Mouse (Mus musculus) ES-Bruce4 (cell line): ENCODE results near the gene Ccdc40.

ENCODE experiments used
- CTCF ChIP-seq: IDR thresholded peaks from one replicate; pipeline ENCODE4 v1.8.1; 2011; ENCODE audit warnings: low read depth, low read length
- EP300 ChIP-seq: IDR thresholded peaks from 2 replicates; pipeline ENCODE4 v1.6.1; 2011; ENCODE audit warnings: low read depth, low read length; ENCODE audit not compliant: insufficient read depth
- POLR2A ChIP-seq: IDR thresholded peaks from one replicate; pipeline ENCODE4 v1.8.1; 2011; ENCODE audit warnings: low read length; ENCODE audit not compliant: insufficient read depth

DNA sequence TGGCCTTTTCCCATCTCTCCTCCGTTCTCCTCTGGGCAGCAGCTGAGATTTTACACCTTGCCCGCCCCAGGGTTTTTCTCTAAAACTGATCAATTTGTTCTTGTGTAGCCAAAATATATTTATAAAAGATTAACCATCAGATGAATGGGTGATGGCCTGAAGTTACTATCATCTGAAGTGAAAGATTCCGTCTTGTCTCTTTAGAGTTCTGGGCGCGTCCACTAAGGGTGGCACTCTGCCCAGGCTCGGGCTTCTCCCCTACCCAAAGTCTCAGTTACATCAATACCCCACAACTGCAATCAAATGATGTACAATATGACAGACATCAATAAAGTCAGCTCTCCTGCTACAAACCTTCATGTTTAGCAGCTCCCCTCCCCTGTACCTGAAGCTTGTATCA is 3.4 kb upstream of the Ccdc40 start:
- TF ChIP-seq POLR2A (no peak), CTCF (no peak), EP300 (no peak)
